Mouse (Mus musculus) spleen, adult 2 months (tissue): ENCODE measurements around the gene Cdk5rap3. TPM values are rescaled to one million over a fixed set of nuclear protein-coding genes. Genes with fewer than 3 reads are reported as not detected.

Source experiments
- DNase-seq, 2 experiments: peaks; one replicate each; pipeline versions ENCODE4 v3.0.0 to v3.0.0-alpha.2; 2012 to 2021; ENCODE audit warnings: low spot score in 2 of 2, low read depth in 1 of 2
- H3K27ac ChIP-seq: fragments of 200-500 bp; 2 replicates; pipeline ENCODE4 v1.5.1; 2012; ENCODE audit warnings: low read length, inconsistent platforms; ENCODE audit not compliant: insufficient read depth
- H3K27me3 ChIP-seq: fragments of 200-500 bp; 2 replicates; pipeline ENCODE4 v1.6.1; 2012; ENCODE audit warnings: mild to moderate bottlenecking, moderate library complexity, low read length, inconsistent platforms; ENCODE audit not compliant: control insufficient read depth, insufficient read depth
- H3K36me3 ChIP-seq: fragments of 200-500 bp; 2 replicates; pipeline ENCODE4 v1.6.1; 2012; ENCODE audit warnings: mild to moderate bottlenecking, low read length, inconsistent platforms; ENCODE audit not compliant: control insufficient read depth, insufficient read depth
- H3K4me1 ChIP-seq: fragments of 200-500 bp; 2 replicates; pipeline ENCODE4 v1.6.1; 2011; ENCODE audit warnings: inconsistent platforms; ENCODE audit not compliant: control insufficient read depth, insufficient read depth, insufficient read length
- H3K4me3 ChIP-seq: fragments of 200-500 bp; 2 replicates; pipeline ENCODE4 v1.5.1; 2011; ENCODE audit warnings: mild to moderate bottlenecking, inconsistent platforms; ENCODE audit not compliant: insufficient read depth, insufficient read length; ENCODE audit errors: extremely low read depth
- CTCF ChIP-seq: fragments of 200-500 bp; IDR thresholded peaks from 2 replicates; pipeline ENCODE4 v1.5.1; 2011; ENCODE audit warnings: mild to moderate bottlenecking, inconsistent platforms; ENCODE audit not compliant: insufficient read depth, insufficient read length, insufficient replicate concordance; ENCODE audit errors: extremely low read depth
- POLR2A ChIP-seq: fragments of 200-500 bp; IDR thresholded peaks from 2 replicates; pipeline ENCODE4 v1.6.1; 2011; ENCODE audit warnings: low read depth, low read length, inconsistent platforms
- WGBS: fragments of 180-500 bp; shearing (Covaris S2); methylation state at CpG from one replicate; pipeline ENCODE4 v1.1.7; 2018; 5-methylcytosine and 5-hydroxymethylcytosine counted together
- polyA plus RNA-seq: library from polyadenylated mRNA; depleted of rRNA; stranded (reverse); fragments of >200 nt; gene quantifications from 2 replicates; pipeline ENCODE4 v1.2.3, GENCODE M21; 2012

Gene Cdk5rap3
- polyA plus RNA-seq, 1 experiment = 31.7 TPM

DNA sequence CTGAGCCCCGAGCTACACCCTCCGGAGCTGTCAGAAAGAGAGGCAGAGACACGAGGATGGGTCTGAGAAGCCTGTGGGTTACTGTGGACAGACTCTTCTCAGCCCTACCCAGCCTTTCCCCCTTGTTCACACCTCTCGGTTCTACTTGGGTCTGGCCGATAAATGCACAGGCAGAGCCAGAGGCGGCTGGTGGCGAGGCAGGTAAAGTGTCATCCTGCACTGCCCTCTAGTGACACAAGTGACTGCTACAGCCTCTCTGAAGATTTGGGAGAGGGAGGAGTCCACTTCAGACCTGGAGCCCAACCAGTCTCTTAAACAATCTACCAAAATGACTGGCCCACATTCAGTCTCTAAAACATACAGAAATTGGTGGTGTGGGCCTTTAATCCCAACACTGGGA, 6.3 kb downstream of the Cdk5rap3 start:
- peak; percentile 81; the same call in 1 of the 2 replicates for TF ChIP-seq CTCF
- no peak for TF ChIP-seq POLR2A
- 33% methylated on average over 7 of the region's 7 CpGs for whole genome bisulfite sequencing
- H3K27ac ChIP-seq = no peak overlapping the region
- peak; percentile 47 to 53 for DNase-seq
- H3K36me3 ChIP-seq = peaks cover 24% of the 10 kb centered on the region
- no peaks in the 10 kb centered on the region for H3K4me1 ChIP-seq
- no peak overlapping the region for H3K4me3 ChIP-seq
- H3K27me3 ChIP-seq = no peaks in the 10 kb centered on the region

DNA sequence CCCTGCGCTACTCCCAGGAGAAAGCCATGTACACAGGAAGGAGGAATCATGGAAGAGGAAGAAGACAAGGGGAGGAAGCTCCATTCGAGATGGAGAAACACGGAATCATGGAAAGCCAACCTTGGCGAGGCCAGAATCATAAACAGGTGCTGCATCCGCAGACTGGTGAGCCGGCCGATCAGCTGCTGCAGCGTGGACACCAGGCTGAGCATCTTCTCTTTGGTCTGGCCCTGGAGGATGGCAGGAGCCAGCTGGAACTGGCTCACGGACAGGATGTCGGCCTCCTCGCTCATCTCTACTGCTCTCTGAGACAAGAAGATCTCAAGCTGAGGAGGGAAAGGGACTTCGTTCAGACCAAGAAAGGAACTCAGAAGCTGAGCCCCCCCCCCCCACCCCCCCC, 7.7 kb downstream of the Cdk5rap3 start:
- H3K27ac ChIP-seq = no peak overlapping the region
- no peak overlapping the region for H3K4me3 ChIP-seq
- DNase-seq = no peak
- 94% methylated on average over 12 of the region's 12 CpGs for WGBS
- no peaks in the 10 kb centered on the region for H3K27me3 ChIP-seq
- peaks cover 24% of the 10 kb centered on the region for H3K36me3 ChIP-seq
- TF ChIP-seq POLR2A (no peak), CTCF (no peak)
- H3K4me1 ChIP-seq = no peaks in the 10 kb centered on the region

DNA sequence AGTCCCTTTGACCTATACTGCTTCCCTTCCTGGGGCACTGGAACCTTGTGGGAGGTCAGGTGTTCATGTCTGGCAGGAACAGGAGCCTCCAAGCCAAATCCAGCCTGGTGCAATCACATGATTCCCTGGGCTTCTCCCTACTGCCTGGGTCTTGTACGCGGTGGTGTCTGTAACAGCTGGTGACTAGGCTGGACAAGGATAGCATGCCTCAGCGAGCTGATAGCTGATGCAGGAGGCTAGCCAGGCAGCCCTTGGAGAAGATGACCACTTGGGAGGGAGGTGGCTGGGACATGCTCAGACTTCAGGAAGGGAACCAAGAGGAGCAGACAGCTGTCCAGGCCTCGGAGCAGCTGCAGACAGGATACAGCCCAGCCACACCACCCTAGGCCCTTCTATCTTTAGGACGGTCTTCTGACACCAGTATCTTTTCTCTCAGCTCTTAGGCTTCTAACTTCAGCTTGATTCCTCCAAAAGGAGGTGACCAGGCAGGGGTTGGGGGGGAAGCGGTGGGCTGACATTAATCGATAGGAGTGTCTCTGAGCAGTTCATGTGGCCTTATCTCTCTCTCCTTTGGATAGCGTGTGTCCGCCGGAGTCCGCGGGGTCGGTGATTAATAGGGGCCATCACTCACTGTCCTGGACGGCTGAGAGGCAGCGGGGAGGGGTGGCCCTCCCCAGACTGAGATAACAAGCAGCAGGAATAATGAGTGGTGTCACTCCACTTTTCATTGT, 9.7 kb downstream of the Cdk5rap3 start:
- DNase-seq = no peak
- H3K4me3 ChIP-seq = no peak overlapping the region
- H3K4me1 ChIP-seq = no peaks in the 10 kb centered on the region
- WGBS = 84% methylated on average over 15 of the region's 15 CpGs
- H3K36me3 ChIP-seq = peaks cover 23% of the 10 kb centered on the region
- H3K27me3 ChIP-seq = no peaks in the 10 kb centered on the region
- no peak overlapping the region for H3K27ac ChIP-seq
- no peak for TF ChIP-seq CTCF
- no peak for TF ChIP-seq POLR2A

DNA sequence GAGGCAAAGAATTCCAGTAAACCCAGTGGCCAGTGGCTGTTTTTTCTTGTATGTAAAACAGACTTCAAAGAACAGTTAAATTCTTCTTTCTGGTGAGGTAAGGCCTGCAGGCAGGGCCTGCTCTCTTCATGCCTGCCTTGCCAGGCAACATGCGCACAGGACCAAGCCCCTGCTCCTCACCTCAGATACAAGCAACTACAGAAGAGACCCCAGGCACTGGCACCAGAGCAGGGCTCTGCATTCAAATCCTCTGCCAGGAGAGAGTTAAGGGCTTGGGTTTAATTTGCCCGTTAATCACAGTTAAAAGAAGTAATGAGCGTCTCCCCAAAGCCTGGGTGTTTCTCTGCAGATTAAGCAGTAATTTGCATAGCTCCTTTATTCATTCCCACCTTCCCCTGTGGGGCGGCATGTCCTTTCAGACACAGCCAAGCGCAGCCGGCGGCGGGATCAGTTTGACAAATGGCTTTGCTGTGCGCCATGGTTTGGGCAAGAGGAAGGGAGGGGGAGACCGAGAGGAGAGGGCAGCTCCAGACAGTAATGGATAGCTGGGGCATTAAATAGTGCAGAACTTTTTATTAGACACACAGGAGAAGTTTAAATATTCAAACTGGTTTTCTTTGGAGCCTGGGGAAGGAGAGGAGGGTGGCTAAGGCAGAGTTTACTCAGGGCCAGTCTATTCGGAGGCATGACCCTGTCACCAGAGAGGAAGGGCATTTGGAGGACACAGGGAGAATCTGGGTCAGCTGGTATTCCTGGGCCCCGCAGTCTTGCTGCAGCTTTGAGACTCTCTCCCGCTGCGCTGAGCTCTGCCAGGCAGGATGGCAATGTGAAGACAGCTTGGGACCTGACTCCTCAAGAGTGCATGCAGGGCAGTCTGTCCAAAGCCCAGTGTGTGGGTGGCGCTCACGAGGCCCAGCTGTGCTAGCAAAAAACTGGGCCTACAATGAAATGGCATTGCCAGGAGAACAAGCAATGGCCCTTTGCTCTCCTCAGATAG, 13.4 kb downstream of the Cdk5rap3 start:
- TF ChIP-seq CTCF (no peak), POLR2A (no peak)
- Histone ChIP-seq H3K36me3 (peaks cover 10% of the 10 kb centered on the region), H3K4me3 (no peak overlapping the region), H3K4me1 (no peaks in the 10 kb centered on the region), H3K27me3 (no peaks in the 10 kb centered on the region), H3K27ac (no peak overlapping the region)
- no peak for DNase-seq
- 80% methylated on average over 16 of the region's 16 CpGs for WGBS

DNA sequence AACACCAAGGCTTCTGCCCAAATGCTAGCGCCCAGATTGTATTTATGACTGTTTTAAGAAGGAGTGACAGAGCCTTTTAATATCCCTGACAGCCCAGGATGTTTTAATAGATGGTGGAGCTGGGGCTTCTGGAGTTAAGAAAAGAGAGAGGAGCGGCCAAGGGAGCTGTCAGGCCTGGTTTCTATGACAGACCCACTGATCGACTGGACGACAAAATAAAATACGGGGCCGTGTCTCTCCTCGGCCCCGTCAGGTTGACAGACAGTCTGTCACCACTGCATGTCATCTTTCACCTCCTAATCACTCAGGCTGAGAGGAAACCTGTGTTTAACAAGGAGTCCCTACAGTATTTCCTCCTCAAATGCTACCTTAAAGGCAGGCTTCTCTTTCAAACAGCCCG, 15.0 kb downstream of the Cdk5rap3 start:
- H3K27ac ChIP-seq = no peak overlapping the region
- no peak for DNase-seq
- no peak for TF ChIP-seq CTCF
- no peak for TF ChIP-seq POLR2A
- 90% methylated on average over 9 of the region's 9 CpGs for WGBS
- H3K27me3 ChIP-seq = no peaks in the 10 kb centered on the region
- H3K4me3 ChIP-seq = no peak overlapping the region
- H3K4me1 ChIP-seq = no peaks in the 10 kb centered on the region
- H3K36me3 ChIP-seq = no peaks in the 10 kb centered on the region

DNA sequence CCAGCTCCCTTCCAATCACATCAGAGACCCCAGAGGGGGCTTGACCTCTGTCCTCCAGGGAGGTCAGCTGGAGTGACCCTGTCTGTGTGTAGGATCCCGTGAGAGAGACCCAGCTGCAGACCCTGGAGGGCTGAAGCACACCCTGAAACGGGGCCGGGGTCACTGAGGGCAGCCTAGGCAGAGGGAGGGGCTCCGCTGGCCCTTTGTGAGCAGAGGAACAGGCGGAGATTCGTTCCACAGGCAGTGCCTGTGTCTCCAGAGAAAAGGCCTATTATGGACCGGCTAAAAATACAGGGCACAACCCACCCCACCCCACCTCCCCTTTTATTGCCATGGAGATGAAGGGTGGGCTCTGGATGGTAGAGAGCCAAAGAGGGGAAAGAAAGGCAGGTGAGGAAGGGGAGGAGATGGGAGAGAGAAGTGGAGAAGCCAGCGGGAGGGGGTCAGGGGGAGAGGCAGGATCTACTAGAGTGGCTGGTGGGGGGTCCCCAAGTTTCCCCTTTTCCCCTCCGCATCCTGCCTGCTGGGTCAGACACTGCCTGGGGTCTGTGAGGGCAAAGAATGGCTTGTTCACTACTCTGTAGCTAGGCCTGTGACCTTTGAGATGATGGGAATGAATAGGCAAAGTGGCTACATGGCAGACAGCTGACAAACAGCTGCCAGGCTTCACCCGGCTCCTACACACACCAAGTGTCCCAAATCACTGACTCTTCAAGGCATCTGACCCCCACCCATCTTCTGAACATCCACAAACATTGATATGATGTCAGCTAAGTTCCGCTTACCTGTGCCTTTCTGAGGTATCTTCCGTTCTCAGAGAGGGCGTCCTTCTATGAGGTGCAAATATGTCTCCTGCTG, 16.6 kb downstream of the Cdk5rap3 start:
- Histone ChIP-seq H3K27me3 (no peaks in the 10 kb centered on the region), H3K4me1 (no peaks in the 10 kb centered on the region), H3K4me3 (no peak overlapping the region), H3K36me3 (no peaks in the 10 kb centered on the region), H3K27ac (no peak overlapping the region)
- 81% methylated on average over 13 of the region's 13 CpGs for WGBS
- DNase-seq = no peak
- TF ChIP-seq POLR2A = no peak
- TF ChIP-seq CTCF = no peak
